Mouse (Mus musculus) CD4-positive helper T cell, adult 2 months (primary cell): ENCODE measurements around the gene Gm28710.

ENCODE experiments used
- DNase-seq: peaks from one replicate; pipeline ENCODE4 v3.0.0-alpha.2; 2012; ENCODE audit warnings: low read depth, missing footprints, low spot score

Gene Gm28710

GRCm38 (mm10) chr5:16791243-16791860 is at the start of gene Gm28710:
Gm28710 (plus strand) TSS chr5:16791810.
- no peak for DNase-seq

GRCm38 (mm10) chr5:16777176-16777575 is 14.4 kb upstream of the Gm28710 start:
- no peak for DNase-seq

GRCm38 (mm10) chr5:16778610-16779172 is 12.9 kb upstream of the Gm28710 start:
- no peak for DNase-seq

GRCm38 (mm10) chr5:16785627-16786026 is 6.0 kb upstream of the Gm28710 start:
- DNase-seq: no peak

GRCm38 (mm10) chr5:16794972-16795371 is 3.4 kb downstream of the Gm28710 start:
- DNase-seq: no peak

GRCm38 (mm10) chr5:16802726-16803125 is 11.1 kb downstream of the Gm28710 start:
- no peak for DNase-seq

GRCm38 (mm10) chr5:16838991-16839390 is 47.4 kb downstream of the Gm28710 start:
- no peak for DNase-seq

- no peak for DNase-seq
These were observed 77.8 kb downstream of the Gm28710 start for GRCm38 (mm10) chr5:16869309-16869915.

- DNase-seq: no peak
These were observed 102.6 kb downstream of the Gm28710 start for GRCm38 (mm10) chr5:16894161-16894560.

GRCm38 (mm10) chr5:16919791-16920190 is 128.2 kb downstream of the Gm28710 start:
- no peak for DNase-seq

GRCm38 (mm10) chr5:16922473-16922872 is 130.9 kb downstream of the Gm28710 start:
- no peak for DNase-seq
